In the genomic region with DNA sequence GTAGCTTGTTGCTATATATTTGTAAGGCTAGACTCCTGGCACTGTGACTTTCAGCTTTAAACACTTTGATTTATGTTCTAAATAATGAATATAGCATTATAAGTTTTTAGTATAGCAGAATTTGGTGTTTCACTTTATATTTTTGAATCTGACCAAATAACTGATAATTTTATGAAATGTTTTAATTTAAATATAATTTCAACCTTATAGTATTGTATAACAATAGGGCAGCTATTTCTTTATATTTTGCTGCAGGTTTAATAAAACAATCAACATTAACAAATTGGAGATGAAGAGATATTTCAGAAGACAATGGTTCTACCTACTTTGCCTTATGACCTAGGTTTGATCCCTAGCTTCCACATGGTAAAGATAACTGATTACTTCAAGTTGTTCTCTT, we compare ENCODE assay signal across 34 mouse cellular contexts. TPM values are rescaled to one million over a fixed set of nuclear protein-coding genes. Genes with fewer than 3 reads are reported as not detected.
"Had no signal": no experiment of that assay in that cellular context is flagged by ENCODE, and none has a peak within 500 bp of the region (broad histone marks: within the 10 kb centered on the region; RNA-seq: fewer than 3 reads in every experiment).

A gene (plus strand): TSS at position 301 of the 400 bp plus-strand sequence.

- H3K27me3 ChIP-seq: embryonic facial prominence, embryonic 12.5 days; embryonic facial prominence, embryonic 13.5 days; embryonic facial prominence, embryonic 15.5 days; forebrain, embryonic 12.5 days; forebrain, embryonic 13.5 days; forebrain, embryonic 15.5 days had no signal

- H3K4me1 ChIP-seq: embryonic facial prominence, embryonic 10.5 days; embryonic facial prominence, embryonic 13.5 days; embryonic facial prominence, embryonic 15.5 days; forebrain, embryonic 10.5 days; forebrain, embryonic 12.5 days; forebrain, embryonic 13.5 days; forebrain, embryonic 15.5 days had no signal

- DNase-seq: cerebellum, adult 8-10 months; cerebellum, adult 9-10 months; cerebellum, adult 9-11 months; cerebellum, postnatal 10 days; cerebellum, postnatal 14 days; cerebellum, postnatal 25 days; cerebellum, postnatal 36 days; embryo, embryonic 11 days; forebrain, postnatal 0 days; gastrocnemius, adult 2 months; gastrocnemius, postnatal 10 days; gastrocnemius, postnatal 14 days; gastrocnemius, postnatal 25 days; gastrocnemius, postnatal 36 days; heart, adult 11 months; heart, adult 18-20 months; heart, adult 2 months had no signal

- H3K36me3 ChIP-seq: embryonic facial prominence, embryonic 10.5 days; embryonic facial prominence, embryonic 12.5 days; embryonic facial prominence, embryonic 13.5 days; embryonic facial prominence, embryonic 15.5 days; forebrain, embryonic 10.5 days; forebrain, embryonic 12.5 days; forebrain, embryonic 15.5 days had no signal

- H3K4me2 ChIP-seq: embryonic facial prominence, embryonic 12.5 days; embryonic facial prominence, embryonic 13.5 days; embryonic facial prominence, embryonic 15.5 days; forebrain, embryonic 12.5 days; forebrain, embryonic 13.5 days; forebrain, embryonic 15.5 days had no signal

- H3K4me3 ChIP-seq: embryonic facial prominence, embryonic 10.5 days; embryonic facial prominence, embryonic 12.5 days; embryonic facial prominence, embryonic 13.5 days; embryonic facial prominence, embryonic 15.5 days; erythroblast, embryonic 14.5 days; forebrain, embryonic 10.5 days; forebrain, embryonic 12.5 days; forebrain, embryonic 13.5 days; forebrain, embryonic 15.5 days; gastrocnemius, adult 2 months; heart, adult 2 months had no signal

- ATAC-seq: forebrain, embryonic 13.5 days; forebrain, embryonic 14.5 days; forebrain, embryonic 15.5 days; forebrain, embryonic 16.5 days; forebrain, postnatal 0 days had no signal

- H3K27ac ChIP-seq: embryonic facial prominence, embryonic 10.5 days; embryonic facial prominence, embryonic 12.5 days; embryonic facial prominence, embryonic 13.5 days; embryonic facial prominence, embryonic 15.5 days; forebrain, embryonic 10.5 days; forebrain, embryonic 12.5 days; forebrain, embryonic 13.5 days; forebrain, embryonic 15.5 days; gastrocnemius, adult 2 months; heart, adult 2 months had no signal

RNA-seq across cellular contexts. Expression of the gene that starts here (rescaled TPM):
- total RNA-seq: common myeloid progenitor, adult 5-6 weeks; gastrocnemius, adult 18-20 months; gastrocnemius, adult 2 months; gastrocnemius, adult 8-10 months; gastrocnemius, postnatal 10 days; gastrocnemius, postnatal 14 days; gastrocnemius, postnatal 25 days; gastrocnemius, postnatal 36 days; gastrocnemius, postnatal 4 days; granulocyte monocyte progenitor cell, adult 5-6 weeks; heart, adult 18-20 months; heart, adult 2 months; heart, adult 8-10 months had no signal
- polyA plus RNA-seq: erythroblast, embryonic 14.5 days; forebrain, embryonic 13.5 days; forebrain, embryonic 14.5 days; forebrain, embryonic 15.5 days; forebrain, embryonic 16.5 days; forebrain, postnatal 0 days; heart, adult 2 months had no signal
